Mouse (Mus musculus): Measurements from ENCODE around the gene Ddb2. TPM values are rescaled to one million over a fixed set of nuclear protein-coding genes. Genes with fewer than 3 reads are reported as not detected.

Gene Ddb2
- total and polyA plus RNA-seq, 2 experiments from 2014 or later, result 4.7 to 6.0 TPM

DNA sequence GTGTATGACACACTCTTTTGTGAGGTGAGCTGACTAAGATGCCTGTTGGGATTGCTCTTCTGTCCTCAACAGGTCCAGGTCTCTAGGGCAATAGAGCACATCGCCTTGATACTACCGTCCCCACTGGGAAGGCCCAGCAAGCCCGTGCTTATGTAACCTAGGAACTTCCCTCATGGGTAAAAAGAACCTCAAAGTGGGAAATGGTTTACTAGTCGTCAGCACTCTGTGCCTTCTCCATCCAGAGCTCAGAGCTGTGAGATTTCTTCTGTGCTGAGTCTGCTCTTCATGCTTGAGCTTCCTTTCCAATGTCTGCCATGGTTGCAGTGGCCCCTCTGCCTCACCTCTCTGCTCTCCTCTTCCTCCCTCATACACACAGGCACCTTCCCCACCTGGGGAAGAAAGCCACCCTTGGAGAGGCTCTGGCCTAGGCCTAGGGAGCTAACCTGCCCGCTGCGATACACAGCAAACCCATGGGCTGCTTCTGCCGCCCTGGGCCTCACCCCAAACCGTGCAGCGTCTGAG is 30.5 kb downstream of the Ddb2 start:
- WGBS, result 88% methylated on average over 9 of the region's 9 CpGs
- Histone ChIP-seq H3K4me1 (ENCODE audit: control insufficient read depth, insufficient read depth) (peaks cover 17% of the 10 kb centered on the region; the same call in 1 of the 2 replicates), H3K36me3 (replicated peaks; ENCODE audit: control insufficient read depth, insufficient read depth, low read length) (peaks cover 55% of the 10 kb centered on the region), H3K9me3 (replicated peaks; ENCODE audit: control insufficient read depth, low read length) (no peaks in the 10 kb centered on the region), H3K27ac (ENCODE audit: low read depth) (no peak overlapping the region), H3K27me3 (ENCODE audit: control insufficient read depth, insufficient read depth, low read length) (no peaks in the 10 kb centered on the region), H3K4me2 (ENCODE audit: low read depth, low read length) (no peak overlapping the region), H3K9ac (replicated peaks; ENCODE audit: low read depth, low read length) (no peak overlapping the region), H3K4me3 (ENCODE audit: low read depth, low read length) (no peak overlapping the region)
- DNase-seq (ENCODE audit: low spot score) (no peak), ATAC-seq (ENCODE audit: insufficient read depth, low read depth) (no peak)
- TF ChIP-seq EP300 (IDR thresholded peaks at IDR 0.05; ENCODE audit: low read depth) (no peak), CTCF (IDR thresholded peaks at IDR 0.05; ENCODE audit: low read depth) (no peak)

DNA sequence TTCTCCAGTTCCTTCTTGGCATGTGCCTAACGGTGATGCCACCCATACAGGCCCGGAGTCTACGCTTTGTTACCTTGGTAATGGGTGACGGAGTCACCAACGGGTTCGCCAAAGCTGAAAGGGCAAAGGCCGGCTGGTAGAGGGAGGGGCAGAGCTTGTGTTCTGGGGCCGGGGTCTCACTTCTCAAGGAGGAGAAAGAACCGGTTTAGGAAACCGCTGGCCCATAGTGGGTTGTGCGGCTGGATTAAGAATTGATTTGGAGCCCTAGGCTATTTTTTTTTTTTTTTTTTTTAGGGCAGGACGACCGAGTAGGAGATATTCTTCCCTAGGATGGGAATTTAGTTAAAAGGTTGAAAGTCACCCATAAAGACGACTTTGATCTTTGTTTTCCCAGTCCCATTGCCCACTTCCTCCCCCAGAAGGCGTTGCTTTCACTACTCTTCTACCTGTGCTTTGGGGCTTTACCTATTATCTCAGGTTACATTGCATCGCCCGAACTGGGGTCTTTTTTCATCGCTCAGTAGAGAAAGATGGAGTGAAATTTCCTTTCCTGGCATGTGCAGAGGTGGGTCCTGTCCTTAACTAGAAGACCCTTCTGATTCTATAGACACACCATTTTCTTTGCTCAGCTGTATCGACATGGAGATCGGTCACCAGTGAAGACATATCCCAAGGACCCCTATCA is 33.7 kb downstream of the Ddb2 start:
- ATAC-seq (ENCODE audit: insufficient read depth, low read depth), result peak; percentile 15; the same call in 1 of the 2 replicates

DNA sequence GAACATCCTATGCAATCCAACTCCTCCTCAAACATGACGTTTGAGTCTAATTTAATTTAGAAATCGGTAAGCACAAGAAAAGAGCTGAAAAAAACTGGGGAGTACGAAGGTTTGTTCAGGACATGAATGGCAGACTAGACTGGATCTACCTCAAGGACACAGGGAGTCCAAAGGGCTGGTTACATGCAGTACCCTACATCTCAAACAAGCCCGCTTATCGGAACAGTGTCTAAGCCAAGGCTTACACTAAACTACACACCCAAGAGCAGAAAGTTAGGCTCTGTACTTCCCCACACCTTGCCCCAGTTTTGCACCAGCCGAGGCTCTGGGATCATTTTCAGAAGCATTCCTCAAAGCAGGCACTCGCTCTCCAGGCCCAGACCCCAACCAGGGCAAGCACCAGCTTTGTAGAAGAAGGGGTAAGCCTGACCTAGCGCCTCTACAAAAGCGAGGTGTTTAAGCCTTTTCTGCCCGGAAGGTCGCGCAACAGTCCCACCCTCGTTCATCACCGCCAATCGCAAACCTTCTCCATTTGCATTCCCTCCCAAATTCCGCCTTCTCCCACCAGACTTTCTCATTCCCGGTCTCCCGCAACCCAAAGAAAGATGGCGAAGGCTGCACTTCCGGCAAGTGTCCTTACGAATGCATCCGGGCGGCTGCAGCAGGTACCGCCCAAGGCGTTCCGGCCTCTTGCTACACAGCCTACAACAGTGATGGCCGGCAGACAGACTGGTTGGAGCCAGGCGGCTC is 34.4 kb downstream of the Ddb2 start, which contains the start of the genes Nr1h3 and Acp2:
Gene Nr1h3 (minus strand): TSS at position 613 of the 750 bp plus-strand sequence.
Gene Acp2 (plus strand): TSS at position 664 of the 750 bp plus-strand sequence.
- peak within 1 kb of the TSS; percentile 95 for H3K27ac ChIP-seq (ENCODE audit: low read depth)
- peak within 1 kb of the TSS; percentile 83 for H3K4me2 ChIP-seq (ENCODE audit: low read depth, low read length)
- WGBS, result 3% methylated on average over 28 of the region's 28 CpGs
- peak within 1 kb of the TSS; percentile 65 for H3K4me3 ChIP-seq (ENCODE audit: low read depth, low read length)
- H3K27me3 ChIP-seq (ENCODE audit: control insufficient read depth, insufficient read depth, low read length), result no peaks in the 10 kb centered on the region
- DNase-seq (ENCODE audit: low spot score), result peak; percentile 96
- peak; percentile 97 for ATAC-seq (ENCODE audit: insufficient read depth, low read depth)
- H3K4me1 ChIP-seq (ENCODE audit: control insufficient read depth, insufficient read depth), result peaks cover 17% of the 10 kb centered on the region; the same call in 1 of the 2 replicates
- H3K9ac ChIP-seq (replicated peaks; ENCODE audit: low read depth, low read length), result peak within 1 kb of the TSS; percentile 78
- no peaks in the 10 kb centered on the region for H3K9me3 ChIP-seq (replicated peaks; ENCODE audit: control insufficient read depth, low read length)
- peaks cover 19% of the 10 kb centered on the region for H3K36me3 ChIP-seq (replicated peaks; ENCODE audit: control insufficient read depth, insufficient read depth, low read length)
- TF ChIP-seq EP300 (IDR thresholded peaks at IDR 0.05; ENCODE audit: low read depth), result peak; percentile 60; the same call in 1 of the 2 replicates
- peak; percentile 8; the same call in 1 of the 2 replicates for TF ChIP-seq CTCF (IDR thresholded peaks at IDR 0.05; ENCODE audit: low read depth)

More for the DNA sequence above, 33.7 kb downstream of the Ddb2 start:
- Histone ChIP-seq H3K9me3 (replicated peaks; ENCODE audit: control insufficient read depth, low read length) (no peaks in the 10 kb centered on the region), H3K9ac (replicated peaks; ENCODE audit: low read depth, low read length) (peak overlapping the region; percentile 78), H3K4me2 (ENCODE audit: low read depth, low read length) (peak overlapping the region; percentile 83), H3K27ac (ENCODE audit: low read depth) (peak overlapping the region; percentile 95), H3K4me1 (ENCODE audit: control insufficient read depth, insufficient read depth) (peaks cover 17% of the 10 kb centered on the region; the same call in 1 of the 2 replicates), H3K36me3 (replicated peaks; ENCODE audit: control insufficient read depth, insufficient read depth, low read length) (peaks cover 26% of the 10 kb centered on the region), H3K4me3 (ENCODE audit: low read depth, low read length) (peak overlapping the region; percentile 65), H3K27me3 (ENCODE audit: control insufficient read depth, insufficient read depth, low read length) (no peaks in the 10 kb centered on the region)
- TF ChIP-seq CTCF (IDR thresholded peaks at IDR 0.05; ENCODE audit: low read depth), result no peak
- no peak for TF ChIP-seq EP300 (IDR thresholded peaks at IDR 0.05; ENCODE audit: low read depth)
- DNase-seq (ENCODE audit: low spot score), result no peak
- WGBS, result 13% methylated on average over 20 of the region's 20 CpGs

DNA sequence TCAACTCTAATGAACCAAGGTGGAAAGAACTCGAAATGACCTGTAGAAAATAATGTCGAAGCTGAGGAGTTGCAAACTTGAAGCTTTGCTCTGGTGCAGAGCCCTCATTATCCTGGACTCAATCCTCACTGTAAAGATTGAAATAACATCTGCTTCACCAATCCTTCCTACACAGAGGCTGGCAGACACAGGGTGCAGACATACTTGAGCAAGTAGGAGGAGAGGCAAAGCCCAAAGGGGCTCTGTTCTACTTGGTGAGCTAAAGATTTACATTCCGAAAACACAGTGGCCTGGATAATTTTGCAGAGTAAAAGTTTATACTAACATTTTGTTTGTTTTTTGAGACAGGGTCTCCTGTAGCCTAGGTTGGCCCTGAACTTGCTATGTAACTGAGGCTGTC is 37.9 kb downstream of the Ddb2 start:
- Histone ChIP-seq H3K4me3 (ENCODE audit: low read depth, low read length) (no peak overlapping the region), H3K36me3 (replicated peaks; ENCODE audit: control insufficient read depth, insufficient read depth, low read length) (no peaks in the 10 kb centered on the region), H3K4me1 (ENCODE audit: control insufficient read depth, insufficient read depth) (peaks cover 31% of the 10 kb centered on the region; the same call in 1 of the 2 replicates), H3K9ac (replicated peaks; ENCODE audit: low read depth, low read length) (no peak overlapping the region), H3K27me3 (ENCODE audit: control insufficient read depth, insufficient read depth, low read length) (no peaks in the 10 kb centered on the region), H3K27ac (ENCODE audit: low read depth) (no peak overlapping the region), H3K4me2 (ENCODE audit: low read depth, low read length) (no peak overlapping the region), H3K9me3 (replicated peaks; ENCODE audit: control insufficient read depth, low read length) (no peaks in the 10 kb centered on the region)
- ATAC-seq (ENCODE audit: insufficient read depth, low read depth), result no peak
- DNase-seq (ENCODE audit: low spot score), result no peak
- no peak for TF ChIP-seq EP300 (IDR thresholded peaks at IDR 0.05; ENCODE audit: low read depth)
- no peak for TF ChIP-seq CTCF (IDR thresholded peaks at IDR 0.05; ENCODE audit: low read depth)
- 80% methylated on average over 3 of the region's 3 CpGs for WGBS

DNA sequence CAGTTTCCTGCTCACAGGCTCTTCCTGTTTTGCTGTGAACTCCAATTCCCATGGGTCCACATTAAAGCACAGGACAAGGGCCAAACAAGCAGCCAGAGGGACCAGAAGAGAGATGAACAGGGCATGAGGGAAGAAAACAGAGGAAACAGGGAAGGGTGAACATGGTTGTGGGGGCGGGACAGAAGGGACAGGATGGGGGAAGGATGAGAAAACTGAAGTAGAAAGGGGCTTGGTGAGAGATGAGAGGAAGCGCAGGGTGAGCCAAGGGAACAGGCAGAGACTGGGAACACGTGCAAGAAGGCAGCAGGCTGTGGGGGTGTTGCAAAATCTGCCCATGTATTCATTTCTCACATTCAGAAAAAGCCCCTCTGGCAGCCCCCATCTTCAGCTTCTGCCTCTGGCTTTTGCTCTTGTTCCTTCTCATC is 40.2 kb downstream of the Ddb2 start:
- no peaks in the 10 kb centered on the region for H3K9me3 ChIP-seq (replicated peaks; ENCODE audit: control insufficient read depth, low read length)
- ATAC-seq (ENCODE audit: insufficient read depth, low read depth), result peak; percentile 24; the same call in 1 of the 2 replicates
- H3K4me2 ChIP-seq (ENCODE audit: low read depth, low read length), result no peak overlapping the region
- TF ChIP-seq CTCF (IDR thresholded peaks at IDR 0.05; ENCODE audit: low read depth), result no peak
- no peak for TF ChIP-seq EP300 (IDR thresholded peaks at IDR 0.05; ENCODE audit: low read depth)
- no peaks in the 10 kb centered on the region for H3K27me3 ChIP-seq (ENCODE audit: control insufficient read depth, insufficient read depth, low read length)
- H3K4me3 ChIP-seq (ENCODE audit: low read depth, low read length), result no peak overlapping the region
- H3K36me3 ChIP-seq (replicated peaks; ENCODE audit: control insufficient read depth, insufficient read depth, low read length), result no peaks in the 10 kb centered on the region
- 52% methylated on average over 3 of the region's 3 CpGs for WGBS
- DNase-seq (ENCODE audit: low spot score), result peak; percentile 39
- no peak overlapping the region for H3K9ac ChIP-seq (replicated peaks; ENCODE audit: low read depth, low read length)
- peak overlapping the region; percentile 30 for H3K27ac ChIP-seq (ENCODE audit: low read depth)
- H3K4me1 ChIP-seq (ENCODE audit: control insufficient read depth, insufficient read depth), result peaks cover 16% of the 10 kb centered on the region; the same call in 1 of the 2 replicates

All from heart, postnatal 0 days (tissue).